Mouse (Mus musculus) liver, postnatal 0 days (tissue): ENCODE data around the gene Hist1h2ak. TPM values are rescaled to one million over a fixed set of nuclear protein-coding genes. Genes with fewer than 3 reads are reported as not detected.
A peak's percentile ranks its signal among the peaks of the same experiment; 100 is the strongest.
"Not testable (repeated sequence)": the region's sequence is repeated elsewhere in the genome, so short reads cannot be mapped to it uniquely, and the experiment has no call there.

Source experiments
- ATAC-seq: fragments of 200-750 bp; cut with Nextera tagmentation; 2 replicates; pipeline ENCODE4 v1.8.0; 2017; ENCODE audit warnings: mild to moderate bottlenecking, moderate library complexity
- DNase-seq: peaks from one replicate; pipeline ENCODE4 v3.0.0-alpha.2; 2016
- H3K27ac ChIP-seq: fragments of 300-500 bp; sonication (generic); 2 replicates; pipeline ENCODE4 v1.5.1; 2014; ENCODE audit warnings: antibody characterized with exemption, moderate library complexity, mild to moderate bottlenecking, low read depth
- H3K27me3 ChIP-seq: fragments of 300-500 bp; sonication (generic); 2 replicates; pipeline ENCODE4 v1.6.1; 2014; ENCODE audit warnings: low read length, control low read depth, mixed read lengths; ENCODE audit not compliant: insufficient read depth
- H3K36me3 ChIP-seq: fragments of 300-500 bp; sonication (generic); replicated peaks from 2 replicates; pipeline ENCODE4 v1.6.1; 2014; ENCODE audit warnings: mild to moderate bottlenecking, control low read depth, low read length, moderate library complexity, mixed read lengths; ENCODE audit not compliant: insufficient read depth
- H3K4me1 ChIP-seq: fragments of 300-500 bp; sonication (generic); 2 replicates; pipeline ENCODE4 v1.6.1; 2014; ENCODE audit warnings: antibody characterized with exemption, mild to moderate bottlenecking, control low read depth; ENCODE audit not compliant: insufficient read depth
- H3K4me2 ChIP-seq: fragments of 300-500 bp; sonication (generic); 2 replicates; pipeline ENCODE4 v1.6.1; 2014; ENCODE audit warnings: low read depth, mild to moderate bottlenecking, low read length, moderate library complexity, mixed read lengths
- H3K4me3 ChIP-seq: fragments of 300-500 bp; sonication (generic); 2 replicates; pipeline ENCODE4 v1.5.1; 2014; ENCODE audit warnings: low read depth, low read length
- H3K9ac ChIP-seq: fragments of 300-500 bp; sonication (generic); replicated peaks from 2 replicates; pipeline ENCODE4 v1.6.1; 2014; ENCODE audit warnings: mild to moderate bottlenecking, moderate library complexity
- H3K9me3 ChIP-seq: fragments of 300-500 bp; sonication (generic); 2 replicates; pipeline ENCODE4 v1.6.1; 2016; ENCODE audit warnings: mild to moderate bottlenecking, control low read depth, low read length, mixed read lengths
- CTCF ChIP-seq: sonication (generic); IDR thresholded peaks from 2 replicates; pipeline ENCODE4 v1.5.1; 2016; ENCODE audit warnings: antibody characterized with exemption, low read depth
- EP300 ChIP-seq: IDR thresholded peaks from 2 replicates; pipeline ENCODE4 v1.6.1; 2016; ENCODE audit warnings: antibody characterized with exemption, low read depth, mild to moderate bottlenecking
- WGBS: fragments of 180-500 bp; shearing (Covaris S2); extraction: QIAGEN DNeasy Blood & Tissue Kit; methylation state at CpG from one replicate; pipeline ENCODE4 v1.1.7; 2014; ENCODE audit not compliant: insufficient replicate concordance; 5-methylcytosine and 5-hydroxymethylcytosine counted together
- polyA plus RNA-seq: library from polyadenylated mRNA; unstranded; fragments of >200 nt; fragmentation: Nextera tagmentation; extraction: Ambion mirVana; gene quantifications from 2 replicates; pipeline ENCODE4 v1.2.1, GENCODE M21; 2015

Hist1h2ak gene
- polyA plus RNA-seq, 1 experiment from 2014 or later: 62.3 TPM

- H3K9me3 ChIP-seq: no peaks in the 10 kb centered on the region
- peak overlapping the region; percentile 69 for H3K9ac ChIP-seq
- peak; percentile 22 for ATAC-seq
- H3K4me2 ChIP-seq: peak overlapping the region; percentile 68
- no peaks in the 10 kb centered on the region for H3K36me3 ChIP-seq
- DNase-seq: no peak
- H3K4me3 ChIP-seq: peak overlapping the region; percentile 45
- no peaks in the 10 kb centered on the region for H3K27me3 ChIP-seq
- peaks cover 23% of the 10 kb centered on the region for H3K4me1 ChIP-seq
- peak overlapping the region; percentile 91 for H3K27ac ChIP-seq
- no peak for TF ChIP-seq CTCF
- TF ChIP-seq EP300: no peak
- WGBS: 30% methylated on average over 13 of the region's 21 CpGs
Measured at GRCm38 (mm10) chr13:21787760-21788593, 34.4 kb upstream of the Hist1h2ak start.

- H3K4me3 ChIP-seq: peak within 1 kb of the TSS; percentile 45
- not testable (repeated sequence) for H3K36me3 ChIP-seq, H3K27me3 ChIP-seq, H3K9me3 ChIP-seq
- under 1% methylated on average over 35 of the region's 63 CpGs for WGBS
- H3K27ac ChIP-seq: peak within 1 kb of the TSS; percentile 91
- peaks cover 23% of the 10 kb centered on the region for H3K4me1 ChIP-seq
- peak within 1 kb of the TSS; percentile 68 for H3K4me2 ChIP-seq
- H3K9ac ChIP-seq: peak within 1 kb of the TSS; percentile 70
- DNase-seq: peak; percentile 89
- ATAC-seq: peak; percentile 90
- TF ChIP-seq CTCF (peak; percentile 12; the same call in 1 of the 2 replicates), EP300 (peak; percentile 67; the same call in 1 of the 2 replicates)
Measured at GRCm38 (mm10) chr13:21786899-21787629, 33.4 kb upstream of the Hist1h2ak start, which contains the start of the genes Hist1h2an and Hist1h2bp. TSS of gene Hist1h2an (minus strand) at chr13:21787218. TSS of gene Hist1h2bp (plus strand) at chr13:21787461.

DNA sequence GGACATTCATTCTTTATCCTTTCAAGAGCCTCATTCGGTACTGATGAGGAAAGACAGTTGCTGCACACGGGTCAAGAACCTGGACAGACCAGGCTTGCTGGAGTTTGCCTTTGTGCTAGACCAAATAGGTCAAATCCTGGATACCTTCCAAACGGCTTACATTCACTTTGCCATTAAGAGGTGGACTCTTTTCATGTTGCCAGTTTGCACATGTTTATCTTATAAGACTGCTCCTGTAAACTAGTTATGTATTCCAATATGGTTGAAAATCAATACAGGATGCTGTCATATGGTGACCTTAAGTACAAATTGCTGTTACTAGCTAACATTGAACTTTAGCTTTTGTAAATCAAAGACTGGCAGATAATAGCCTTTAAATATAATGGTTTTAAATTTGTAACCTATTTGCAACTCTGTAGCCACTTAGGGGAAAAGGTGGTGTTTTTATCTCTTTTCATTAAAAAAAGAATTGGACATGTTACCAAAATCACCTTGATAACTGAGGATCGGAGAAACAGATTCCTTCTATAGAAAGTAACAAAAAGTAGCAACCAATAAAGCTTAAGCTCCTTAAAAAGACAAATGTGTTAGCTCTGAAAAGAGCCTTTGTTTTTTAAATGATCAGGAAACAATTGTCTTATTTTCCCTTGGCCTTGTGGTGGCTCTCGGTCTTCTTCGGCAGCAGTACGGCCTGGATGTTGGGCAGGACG is 32.7 kb upstream of the Hist1h2ak start:
- peak overlapping the region; percentile 70 for H3K9ac ChIP-seq

GRCm38 (mm10) chr13:21784311-21784710 is 30.7 kb upstream of the Hist1h2ak start:
- H3K4me2 ChIP-seq: peak overlapping the region; percentile 71
- peaks cover 19% of the 10 kb centered on the region for H3K4me1 ChIP-seq
- H3K27me3 ChIP-seq: no peaks in the 10 kb centered on the region
- no peaks in the 10 kb centered on the region for H3K9me3 ChIP-seq
- H3K27ac ChIP-seq: peak overlapping the region; percentile 95
- peak overlapping the region; percentile 74 for H3K9ac ChIP-seq
- DNase-seq (no peak), ATAC-seq (no peak)
- H3K4me3 ChIP-seq: no peak overlapping the region
- no peak for TF ChIP-seq CTCF
- no peak for TF ChIP-seq EP300
- WGBS: 57% methylated on average over 6 of the region's 6 CpGs
- H3K36me3 ChIP-seq: no peaks in the 10 kb centered on the region

More for the DNA sequence above, 32.7 kb upstream of the Hist1h2ak start:
- H3K4me1 ChIP-seq: peaks cover 23% of the 10 kb centered on the region
- WGBS: 6% methylated on average over 8 of the region's 8 CpGs
- no peaks in the 10 kb centered on the region for H3K27me3 ChIP-seq
- peak overlapping the region; percentile 64 for H3K4me2 ChIP-seq
- no peak for DNase-seq
- peak overlapping the region; percentile 91 for H3K27ac ChIP-seq
- ATAC-seq: no peak
- no peaks in the 10 kb centered on the region for H3K9me3 ChIP-seq
- TF ChIP-seq EP300 (no peak), CTCF (peak; percentile 15; the same call in 1 of the 2 replicates)
- peak overlapping the region; percentile 45 for H3K4me3 ChIP-seq
- H3K36me3 ChIP-seq: no peaks in the 10 kb centered on the region

DNA sequence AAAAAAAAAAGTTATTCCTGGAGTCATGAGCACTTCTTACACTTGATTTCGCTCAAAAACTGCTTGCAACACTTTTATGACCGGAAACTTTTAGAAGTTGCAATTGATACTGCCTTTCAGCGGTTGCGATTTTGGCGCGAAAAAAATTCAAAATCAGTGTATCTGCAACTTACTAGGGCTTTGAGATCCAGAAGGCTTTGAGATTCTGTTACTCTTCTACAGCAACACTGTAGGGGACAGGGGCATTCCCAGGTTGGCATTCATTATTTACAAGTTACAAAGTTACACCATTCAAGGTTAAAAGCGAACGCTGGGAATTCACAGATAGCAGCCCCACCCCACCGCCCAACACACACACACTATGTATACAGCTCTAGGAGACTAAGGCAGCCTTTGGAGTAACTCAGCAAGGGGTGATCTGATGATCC is 30.1 kb upstream of the Hist1h2ak start:
- Histone ChIP-seq H3K9me3 (no peaks in the 10 kb centered on the region), H3K4me1 (peaks cover 19% of the 10 kb centered on the region), H3K36me3 (no peaks in the 10 kb centered on the region), H3K4me2 (peak overlapping the region; percentile 71), H3K9ac (peak overlapping the region; percentile 74), H3K27me3 (no peaks in the 10 kb centered on the region), H3K4me3 (peak overlapping the region; percentile 36), H3K27ac (peak overlapping the region; percentile 95)
- no peak for TF ChIP-seq EP300
- no peak for TF ChIP-seq CTCF
- peak; percentile 58 for DNase-seq
- WGBS: 3% methylated on average over 9 of the region's 9 CpGs
- ATAC-seq: no peak
